Mouse (Mus musculus) myocyte (in vitro differentiated cells): ENCODE data around the gene Wdr46. TPM values are rescaled to one million over a fixed set of nuclear protein-coding genes. Genes with fewer than 3 reads are reported as not detected.
A peak's percentile ranks its signal among the peaks of the same experiment; 100 is the strongest.

ENCODE experiments used
- H3K27me3 ChIP-seq: one replicate; pipeline ENCODE4 v1.6.1; 2011; ENCODE audit not compliant: control insufficient read depth, insufficient read depth, insufficient read length
- H3K36me3 ChIP-seq: one replicate; pipeline ENCODE4 v1.6.1; 2011; ENCODE audit not compliant: control insufficient read depth, insufficient read depth
- H3K4me2 ChIP-seq: one replicate; pipeline ENCODE4 v1.6.1; 2011; ENCODE audit warnings: low read depth, control low read depth
- H3K4me3 ChIP-seq: one replicate; pipeline ENCODE4 v1.5.1; 2011; ENCODE audit warnings: mild to moderate bottlenecking, control low read depth, moderate library complexity
- H3K79me2 ChIP-seq: one replicate; pipeline ENCODE4 v1.6.1; 2011; ENCODE audit not compliant: control insufficient read depth, insufficient read depth
- H3ac ChIP-seq: one replicate; pipeline ENCODE4 v1.6.1; 2011; ENCODE audit not compliant: control insufficient read depth, insufficient read length
- CEBPB ChIP-seq: IDR thresholded peaks from 2 replicates; pipeline ENCODE4 v1.6.1; 2011; ENCODE audit warnings: mild to moderate bottlenecking, moderate library complexity; ENCODE audit not compliant: poor library complexity, insufficient read depth, severe bottlenecking
- E2F4 ChIP-seq: IDR thresholded peaks from one replicate; pipeline ENCODE4 v1.6.1; 2011; ENCODE audit warnings: mild to moderate bottlenecking, control low read depth, moderate library complexity; ENCODE audit not compliant: insufficient read depth
- MAX ChIP-seq: IDR thresholded peaks from one replicate; pipeline ENCODE4 v1.6.1; 2011; ENCODE audit warnings: low read depth, mild to moderate bottlenecking, control low read depth
- MYOD1 ChIP-seq, 3 experiments: IDR thresholded peaks; one replicate each; pipeline ENCODE4 v1.6.1; 2011; ENCODE audit warnings: control low read depth in 2 of 3, low read depth in 2 of 3, mild to moderate bottlenecking in 2 of 3, moderate library complexity in 1 of 3; ENCODE audit not compliant: insufficient read length in 2 of 3, control insufficient read depth in 1 of 3
- MYOG ChIP-seq, 3 experiments: IDR thresholded peaks; one replicate each; pipeline ENCODE4 v1.6.1; 2011; ENCODE audit warnings: control low read depth in 2 of 3, low read depth in 2 of 3, mild to moderate bottlenecking in 2 of 3; ENCODE audit not compliant: insufficient read length in 2 of 3, control insufficient read depth in 1 of 3, insufficient read depth in 1 of 3
- POLR2A ChIP-seq: IDR thresholded peaks from one replicate; pipeline ENCODE4 v1.6.1; 2011; ENCODE audit warnings: low read depth, mild to moderate bottlenecking, control low read depth, moderate library complexity; ENCODE audit not compliant: insufficient read length
- POLR2AphosphoS2 ChIP-seq: IDR thresholded peaks from one replicate; pipeline ENCODE4 v1.6.1; 2011; ENCODE audit warnings: low read depth, control low read depth; ENCODE audit not compliant: insufficient read length
- REST ChIP-seq: IDR thresholded peaks from one replicate; pipeline ENCODE4 v1.6.1; 2011; ENCODE audit warnings: mild to moderate bottlenecking, control low read depth, moderate library complexity; ENCODE audit not compliant: insufficient read depth, insufficient read length
- SRF ChIP-seq: IDR thresholded peaks from one replicate; pipeline ENCODE4 v1.6.1; 2011; ENCODE audit warnings: low read depth; ENCODE audit not compliant: control insufficient read depth, insufficient read length
- TCF12 ChIP-seq: IDR thresholded peaks from one replicate; pipeline ENCODE4 v1.6.1; 2011; ENCODE audit warnings: mild to moderate bottlenecking, control low read depth; ENCODE audit not compliant: poor library complexity, insufficient read depth, severe bottlenecking
- TCF3 ChIP-seq: IDR thresholded peaks from one replicate; pipeline ENCODE4 v1.6.1; 2011; ENCODE audit warnings: low read depth, control low read depth; ENCODE audit not compliant: insufficient read length
- USF1 ChIP-seq: IDR thresholded peaks from one replicate; pipeline ENCODE4 v1.6.1; 2011; ENCODE audit warnings: low read depth, mild to moderate bottlenecking, control low read depth, moderate library complexity
- polyA plus RNA-seq: library from polyadenylated mRNA; unstranded; fragments of >200 nt; fragmentation: generic; extraction: Trizol; gene quantifications from one replicate; pipeline ENCODE4 v1.2.1, GENCODE M21; 2012; ENCODE audit warnings: missing spikeins

Wdr46 gene
- polyA plus RNA-seq, 1 experiment: 25.9 TPM

GRCm38 (mm10) chr17:33909869-33910250 lies 30.6 kb upstream of the Wdr46 start:
- no peak for TF ChIP-seq SRF
- TF ChIP-seq POLR2AphosphoS2: peak; percentile 46
- H3K4me3 ChIP-seq: peak overlapping the region; percentile 85
- peaks cover 11% of the 10 kb centered on the region for H3K36me3 ChIP-seq
- H3K79me2 ChIP-seq: peaks cover 13% of the 10 kb centered on the region
- H3K27me3 ChIP-seq: no peaks in the 10 kb centered on the region
- peak overlapping the region; percentile 92 for H3K4me2 ChIP-seq
- H3ac ChIP-seq: peak overlapping the region; percentile 44

- Histone ChIP-seq H3K4me3 (peak overlapping the region; percentile 85), H3K79me2 (peaks cover 13% of the 10 kb centered on the region), H3K36me3 (peaks cover 11% of the 10 kb centered on the region), H3ac (peak overlapping the region; percentile 44), H3K27me3 (no peaks in the 10 kb centered on the region), H3K4me2 (peak overlapping the region; percentile 92)
- no peak for TF ChIP-seq USF1
- no peak for TF ChIP-seq CEBPB
- no peak for TF ChIP-seq E2F4
- no peak for TF ChIP-seq TCF3
- no peak for TF ChIP-seq REST
- no peak for TF ChIP-seq POLR2AphosphoS2
- no peak for TF ChIP-seq POLR2A
- no peak for TF ChIP-seq MAX
- no peak for TF ChIP-seq MYOG (IDR thresholded peaks at IDR 0.05; ENCODE audit: control insufficient read depth in 1 of 3, insufficient read depth in 1 of 3, insufficient read length in 2 of 3, low read depth in 2 of 3)
- no peak for TF ChIP-seq SRF
- no peak for TF ChIP-seq TCF12
- no peak for TF ChIP-seq MYOD1 (IDR thresholded peaks at IDR 0.05; ENCODE audit: control insufficient read depth in 1 of 3, insufficient read length in 2 of 3, low read depth in 2 of 3)
Observed at GRCm38 (mm10) chr17:33910346-33911051, 30.0 kb upstream of the Wdr46 start.

- Histone ChIP-seq H3K4me2 (no peak overlapping the region), H3K36me3 (peaks cover 11% of the 10 kb centered on the region), H3K79me2 (peaks cover 13% of the 10 kb centered on the region), H3ac (no peak overlapping the region), H3K27me3 (no peaks in the 10 kb centered on the region), H3K4me3 (peak overlapping the region; percentile 85)
- no peak for TF ChIP-seq POLR2A
- TF ChIP-seq REST: no peak
- TF ChIP-seq TCF3: no peak
- no peak for TF ChIP-seq MAX
- no peak for TF ChIP-seq POLR2AphosphoS2
- no peak for TF ChIP-seq TCF12
- no peak for TF ChIP-seq CEBPB
- no peak for TF ChIP-seq USF1
- no peak for TF ChIP-seq E2F4
- no peak for TF ChIP-seq SRF
- no peak for TF ChIP-seq MYOG (IDR thresholded peaks at IDR 0.05; ENCODE audit: control insufficient read depth in 1 of 3, insufficient read depth in 1 of 3, insufficient read length in 2 of 3, low read depth in 2 of 3)
- TF ChIP-seq MYOD1 (IDR thresholded peaks at IDR 0.05; ENCODE audit: control insufficient read depth in 1 of 3, insufficient read length in 2 of 3, low read depth in 2 of 3): no peak
Observed at GRCm38 (mm10) chr17:33911052-33911812, 29.2 kb upstream of the Wdr46 start.

- H3K79me2 ChIP-seq: peaks cover 15% of the 10 kb centered on the region
- H3ac ChIP-seq: no peak overlapping the region
- H3K4me2 ChIP-seq: no peak overlapping the region
- H3K4me3 ChIP-seq: no peak overlapping the region
- H3K36me3 ChIP-seq: peaks cover 11% of the 10 kb centered on the region
- H3K27me3 ChIP-seq: no peaks in the 10 kb centered on the region
- no peak for TF ChIP-seq POLR2A
- no peak for TF ChIP-seq MYOD1 (IDR thresholded peaks at IDR 0.05; ENCODE audit: control insufficient read depth in 1 of 3, insufficient read length in 2 of 3, low read depth in 2 of 3)
- no peak for TF ChIP-seq E2F4
- no peak for TF ChIP-seq TCF3
- no peak for TF ChIP-seq REST
- no peak for TF ChIP-seq MAX
- no peak for TF ChIP-seq MYOG (IDR thresholded peaks at IDR 0.05; ENCODE audit: control insufficient read depth in 1 of 3, insufficient read depth in 1 of 3, insufficient read length in 2 of 3, low read depth in 2 of 3)
- TF ChIP-seq SRF: no peak
- TF ChIP-seq CEBPB: no peak
- TF ChIP-seq TCF12: no peak
- TF ChIP-seq POLR2AphosphoS2: no peak
- TF ChIP-seq USF1: no peak
Observed at GRCm38 (mm10) chr17:33911813-33912414, 28.5 kb upstream of the Wdr46 start.
